Mouse (Mus musculus) CH12.LX (cell line): ENCODE results near the gene 2610318N02Rik.
"Not testable (repeated sequence)": the region's sequence is repeated elsewhere in the genome, so short reads cannot be mapped to it uniquely, and the experiment has no call there.

ENCODE experiments used
- BHLHE40 ChIP-seq: IDR thresholded peaks from 2 replicates; pipeline ENCODE4 v1.6.1; 2011; ENCODE audit warnings: mild to moderate bottlenecking, low read depth, low read length, improper control_type of control experiment
- CTCF ChIP-seq, 2 experiments: IDR thresholded peaks in 1 of 2; conservative IDR thresholded peaks in 1 of 2; 2 replicates each; pipeline ENCODE4 v1.5.1; 2011 to 2012; ENCODE audit warnings: low read depth in 2 of 2, low read length in 2 of 2, improper control_type of control experiment in 1 of 2, inconsistent platforms in 1 of 2, mild to moderate bottlenecking in 1 of 2, moderate library complexity in 1 of 2
- ETS1 ChIP-seq: conservative IDR thresholded peaks from 2 replicates; pipeline ENCODE4 v1.6.1; 2012; ENCODE audit warnings: low read depth, mild to moderate bottlenecking, inconsistent platforms, low read length, improper control_type of control experiment, moderate library complexity
- NELFE ChIP-seq: IDR thresholded peaks from 2 replicates; pipeline ENCODE4 v1.6.1; 2011; ENCODE audit warnings: low read depth, low read length, improper control_type of control experiment
- POLR2A ChIP-seq: IDR thresholded peaks from 2 replicates; pipeline ENCODE4 v1.6.1; 2011; ENCODE audit warnings: low read depth, mild to moderate bottlenecking, improper control_type of control experiment, low read length
- POLR2AphosphoS2 ChIP-seq: IDR thresholded peaks from 2 replicates; pipeline ENCODE4 v1.6.1; 2011; ENCODE audit warnings: low read depth, low read length, improper control_type of control experiment
- SIN3A ChIP-seq: IDR thresholded peaks from 2 replicates; pipeline ENCODE4 v1.6.1; 2012; ENCODE audit warnings: low read length, improper control_type of control experiment, inconsistent platforms
- ZMIZ1 ChIP-seq: IDR thresholded peaks from 2 replicates; pipeline ENCODE4 v1.6.1; 2012; ENCODE audit warnings: low read depth, mild to moderate bottlenecking, inconsistent platforms, low read length, improper control_type of control experiment

GRCm38 (mm10) chr16:17165478-17165877 is 40.5 kb upstream of the 2610318N02Rik start:
- not testable (repeated sequence) for TF ChIP-seq POLR2A; SIN3A; CTCF (conservative IDR thresholded peaks at IDR 0.05 in 1 of 2, IDR thresholded peaks at IDR 0.05 in 1 of 2; ENCODE audit: low read depth in 2 of 2, low read length in 2 of 2); POLR2AphosphoS2; BHLHE40; NELFE; ZMIZ1; ETS1
